Mouse (Mus musculus): ENCODE data around the gene Hmcn2.

Gene Hmcn2

GRCm38 (mm10) chr2:31458989-31459936 lies 145.0 kb downstream of the Hmcn2 start:
- DNase-seq (ENCODE audit: low read depth) = no peak

- DNase-seq (ENCODE audit: low read depth) = no peak
Observed at GRCm38 (mm10) chr2:31460025-31460571, 145.9 kb downstream of the Hmcn2 start.

GRCm38 (mm10) chr2:31460920-31461319 lies 146.7 kb downstream of the Hmcn2 start:
- no peak for DNase-seq (ENCODE audit: low read depth)

- DNase-seq (ENCODE audit: low read depth) = no peak
Observed at GRCm38 (mm10) chr2:31462051-31462450, 147.8 kb downstream of the Hmcn2 start.

- DNase-seq (ENCODE audit: low read depth) = no peak
Observed at GRCm38 (mm10) chr2:31463253-31463652, 149.0 kb downstream of the Hmcn2 start.

GRCm38 (mm10) chr2:31463696-31464528 lies 149.7 kb downstream of the Hmcn2 start:
- no peak for DNase-seq (ENCODE audit: low read depth)

- no peak for DNase-seq (ENCODE audit: low read depth)
Observed at GRCm38 (mm10) chr2:31464529-31464910, 150.3 kb downstream of the Hmcn2 start.

GRCm38 (mm10) chr2:31467457-31467856 lies 153.2 kb downstream of the Hmcn2 start:
- no peak for DNase-seq (ENCODE audit: low read depth)

GRCm38 (mm10) chr2:31468857-31469256 lies 154.6 kb downstream of the Hmcn2 start:
- no peak for DNase-seq (ENCODE audit: low read depth)

- DNase-seq (ENCODE audit: low read depth) = no peak
Observed at GRCm38 (mm10) chr2:31469480-31469879, 155.3 kb downstream of the Hmcn2 start.

GRCm38 (mm10) chr2:31469931-31470682 lies 155.9 kb downstream of the Hmcn2 start, which contains the start of gene Ass1:
Gene Ass1, plus strand, starts transcription at chr2:31470207.
- DNase-seq (ENCODE audit: low read depth) = peak; percentile 70

- DNase-seq (ENCODE audit: low read depth) = no peak
Observed at GRCm38 (mm10) chr2:31470683-31471385, 156.6 kb downstream of the Hmcn2 start.

GRCm38 (mm10) chr2:31471611-31472010 lies 157.4 kb downstream of the Hmcn2 start:
- no peak for DNase-seq (ENCODE audit: low read depth)

- DNase-seq (ENCODE audit: low read depth) = peak; percentile 58
Observed at GRCm38 (mm10) chr2:31472406-31473065, 158.3 kb downstream of the Hmcn2 start.

- no peak for DNase-seq (ENCODE audit: low read depth)
Observed at GRCm38 (mm10) chr2:31473941-31474340, 159.7 kb downstream of the Hmcn2 start.

- DNase-seq (ENCODE audit: low read depth) = no peak
Observed at GRCm38 (mm10) chr2:31474686-31475085, 160.5 kb downstream of the Hmcn2 start.

- DNase-seq (ENCODE audit: low read depth) = no peak
Observed at GRCm38 (mm10) chr2:31476107-31476820, 162.0 kb downstream of the Hmcn2 start.

- no peak for DNase-seq (ENCODE audit: low read depth)
Observed at GRCm38 (mm10) chr2:31477234-31478161, 163.3 kb downstream of the Hmcn2 start.

Data from c-Kit-positive CD71-positive TER-119-negative erythroid progenitor cells, embryonic 14.5 days (primary cell).